Mouse (Mus musculus) gastrocnemius, postnatal 25 days (tissue): Measurements from ENCODE around the gene Sfr1. TPM values are rescaled to one million over a fixed set of nuclear protein-coding genes. Genes with fewer than 3 reads are reported as not detected.

Experiments used
- DNase-seq: peaks from one replicate; pipeline ENCODE4 v3.0.0; 2022
- long read RNA-seq, 2 experiments: library from polyadenylated mRNA; stranded (forward); transcript quantifications; one replicate each; pipeline ENCODE4 v2.0.0; 2021
- total RNA-seq, 2 experiments: library from RNA; stranded (reverse); gene quantifications; 1 replicate in 1 of 2; 2 replicates in 1 of 2; pipeline ENCODE4 v1.2.3; 2021

Gene Sfr1
- 10 to 100 TPM; 73.9 to 74.9 TPM for total RNA-seq
- long read RNA-seq, experiment 1, transcript Sfr1-201 (4 exons, 1,657 nt): major isoform, 114 of 206 reads
- long read RNA-seq, experiment 1, partial matches to known transcripts: 11 of 206 reads
- long read RNA-seq, experiment 1, other reads (novel, unspliced or antisense): 81 of 206 reads
- long read RNA-seq, experiment 2, transcript Sfr1-201 (4 exons, 1,657 nt): major isoform, 131 of 204 reads
- long read RNA-seq, experiment 2, partial matches to known transcripts: 3 of 204 reads
- long read RNA-seq, experiment 2, other reads (novel, unspliced or antisense): 70 of 204 reads

DNA sequence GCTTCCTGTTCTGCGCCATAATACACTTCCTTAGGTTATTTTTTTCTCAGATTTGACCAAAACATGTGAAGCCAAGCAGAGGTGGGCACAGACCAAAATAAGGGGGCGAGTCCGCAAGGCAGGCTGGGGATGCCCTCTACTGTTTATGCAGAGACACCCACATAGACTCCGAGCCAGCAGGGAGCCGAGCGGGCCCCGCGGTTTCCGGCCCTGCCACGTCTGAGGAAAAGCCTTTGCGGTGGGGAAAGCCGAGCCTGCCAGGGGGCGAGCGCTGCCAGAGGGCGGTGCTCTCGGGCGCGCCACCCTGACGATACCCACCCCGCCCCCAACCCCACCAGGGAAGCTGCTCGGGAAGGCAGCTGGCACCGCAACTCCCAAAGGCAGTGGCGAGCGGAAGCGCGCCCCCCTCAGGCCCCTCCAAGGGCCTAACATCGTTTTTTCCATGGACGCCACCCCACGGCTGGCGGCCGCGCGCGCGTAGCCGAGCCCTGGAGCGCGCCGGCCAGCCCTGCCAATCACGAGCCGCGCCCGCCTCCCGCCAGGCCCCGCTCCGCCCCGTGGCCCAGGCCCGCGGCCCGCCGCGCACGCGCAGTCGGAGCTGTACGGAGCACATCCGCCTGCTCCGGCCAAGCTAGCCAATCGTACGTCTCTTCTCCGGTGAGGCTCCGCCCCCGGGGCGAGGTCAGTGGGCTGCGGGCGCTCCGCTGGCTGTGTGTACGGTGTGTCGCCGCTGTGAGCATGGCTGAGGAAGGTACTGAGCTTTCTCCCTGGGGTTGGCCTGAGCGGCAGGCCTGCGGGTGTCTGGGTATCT is at the start of gene Sfr1:
Gene Sfr1 (plus strand): TSS at position 612 of the 811 bp plus-strand sequence.
- DNase-seq: peak; percentile 99

GRCm38 (mm10) chr19:47689592-47689991 is 41.9 kb upstream of the Sfr1 start:
- DNase-seq: no peak

- no peak for DNase-seq
These were observed 39.5 kb upstream of the Sfr1 start, which contains the start of gene Col17a1 for GRCm38 (mm10) chr19:47691994-47692393. Gene Col17a1 (minus strand): TSS chr19:47692094.

DNA sequence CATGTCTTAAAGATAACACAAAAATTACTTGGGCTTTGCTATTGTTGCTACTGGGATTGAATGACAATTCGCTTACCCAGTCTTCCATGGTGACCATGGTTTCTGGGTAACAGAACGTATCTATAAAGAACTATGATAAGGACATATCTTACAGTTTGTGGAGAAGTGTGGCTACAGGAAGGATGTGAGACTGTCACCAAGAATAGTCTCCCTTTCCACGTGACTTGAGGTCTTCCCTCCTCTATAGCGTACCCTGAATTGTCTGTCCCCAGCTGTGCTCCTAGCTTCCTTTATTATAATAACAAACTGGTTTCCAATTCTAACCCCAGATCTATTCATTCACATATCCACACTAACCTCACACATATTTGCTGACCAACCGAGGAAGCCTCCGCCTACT is 35.8 kb upstream of the Sfr1 start:
- DNase-seq: no peak

DNA sequence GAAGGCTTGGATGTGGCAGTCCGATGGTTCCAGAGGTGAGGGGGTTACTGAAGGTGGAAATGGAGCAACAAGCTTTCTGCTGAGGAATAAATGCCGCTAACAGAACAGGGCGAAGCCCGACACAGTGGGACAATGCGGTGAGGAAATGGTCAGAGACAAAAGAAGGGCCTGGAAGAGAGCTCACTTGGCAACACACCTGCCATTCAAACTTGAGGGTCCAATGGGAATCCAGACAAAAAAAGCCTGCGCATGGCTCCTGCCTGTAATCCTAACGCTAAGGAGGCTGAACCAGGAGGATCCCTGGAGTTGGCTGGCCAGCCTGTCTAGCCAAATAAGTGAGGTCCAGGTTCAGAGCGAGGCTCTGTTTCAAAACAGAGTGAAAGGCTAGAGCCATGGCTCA is 35.1 kb upstream of the Sfr1 start:
- DNase-seq: no peak

DNA sequence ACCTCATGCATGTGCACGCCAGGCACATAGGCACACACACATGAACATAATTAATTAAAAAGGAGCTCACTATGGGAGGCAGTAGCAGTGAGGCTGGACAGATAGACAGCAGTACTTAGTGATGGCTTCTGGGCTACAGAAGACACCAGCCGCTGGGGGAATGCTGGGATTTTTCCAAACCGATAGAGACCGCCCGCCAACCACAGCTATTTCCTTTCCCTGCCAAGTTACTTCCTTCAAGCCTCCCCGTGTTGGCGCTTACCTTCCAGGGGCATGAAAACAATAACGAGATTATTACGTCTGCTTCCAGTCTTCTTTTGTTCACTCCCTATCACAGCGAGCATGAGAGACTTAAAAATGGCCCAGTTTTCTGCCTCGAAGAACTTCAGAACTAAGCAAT is 34.4 kb upstream of the Sfr1 start:
- DNase-seq: no peak

DNA sequence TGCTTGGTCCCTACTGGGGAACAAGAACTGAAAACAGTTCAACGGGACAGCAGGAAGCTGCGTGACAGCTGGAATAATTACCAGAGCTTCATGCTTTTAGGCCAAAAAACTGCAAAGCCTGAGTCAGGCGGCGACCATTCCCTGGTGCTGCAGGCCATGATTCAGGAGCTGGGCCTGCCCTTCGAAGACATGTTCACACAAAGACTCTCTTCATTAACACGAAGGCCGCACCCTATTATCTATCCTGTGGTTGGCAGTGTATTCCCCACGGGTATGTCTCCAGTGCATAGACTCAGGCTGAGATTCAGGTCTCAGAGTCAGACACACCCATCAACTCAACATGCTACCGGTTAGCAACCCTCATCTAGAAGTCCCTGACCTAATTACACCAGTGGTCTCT is 33.2 kb upstream of the Sfr1 start:
- DNase-seq: no peak

DNA sequence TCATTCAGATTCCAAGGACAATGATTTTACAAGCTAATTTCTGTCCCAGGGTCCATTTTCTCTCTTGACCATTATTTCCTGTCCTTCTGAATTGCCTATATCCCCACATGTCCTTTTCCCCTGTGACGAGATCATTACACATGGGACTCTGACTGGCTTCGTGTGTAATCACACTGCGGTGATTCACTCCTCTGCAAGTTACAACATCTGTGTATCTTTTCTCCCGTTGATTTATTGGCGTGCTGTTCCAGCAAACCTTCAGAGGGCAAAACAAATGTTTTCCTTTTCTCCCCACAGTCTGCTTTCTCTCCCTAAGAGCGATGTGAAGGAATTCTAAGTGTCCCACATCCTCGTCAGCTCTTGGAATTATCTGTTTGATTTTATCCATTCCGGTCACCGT is 31.7 kb upstream of the Sfr1 start:
- DNase-seq: no peak

GRCm38 (mm10) chr19:47700509-47700908 is 31.0 kb upstream of the Sfr1 start:
- no peak for DNase-seq

- no peak for DNase-seq
These were observed 26.3 kb upstream of the Sfr1 start for GRCm38 (mm10) chr19:47705080-47705771.

GRCm38 (mm10) chr19:47705772-47706309 is 25.6 kb upstream of the Sfr1 start:
- no peak for DNase-seq

DNA sequence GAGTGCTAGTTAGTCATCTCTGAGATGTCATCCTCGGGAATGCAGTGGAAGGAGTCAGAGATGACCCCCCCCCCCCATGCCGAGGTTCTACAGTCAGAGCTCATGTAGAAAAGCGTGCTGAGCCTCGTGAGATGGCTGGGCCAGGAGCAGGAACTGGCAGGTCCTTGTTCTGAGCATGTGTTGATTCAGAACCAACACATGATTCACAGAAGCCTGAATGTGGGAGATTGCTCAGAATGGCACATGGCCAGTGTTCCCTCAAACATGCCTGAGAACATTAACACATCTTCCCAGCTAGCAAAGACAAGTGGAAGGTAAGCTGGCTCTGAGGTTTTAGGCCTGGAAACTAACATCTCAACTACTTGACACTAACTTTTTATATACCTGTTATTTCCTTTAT is 21.1 kb upstream of the Sfr1 start:
- DNase-seq: no peak

DNA sequence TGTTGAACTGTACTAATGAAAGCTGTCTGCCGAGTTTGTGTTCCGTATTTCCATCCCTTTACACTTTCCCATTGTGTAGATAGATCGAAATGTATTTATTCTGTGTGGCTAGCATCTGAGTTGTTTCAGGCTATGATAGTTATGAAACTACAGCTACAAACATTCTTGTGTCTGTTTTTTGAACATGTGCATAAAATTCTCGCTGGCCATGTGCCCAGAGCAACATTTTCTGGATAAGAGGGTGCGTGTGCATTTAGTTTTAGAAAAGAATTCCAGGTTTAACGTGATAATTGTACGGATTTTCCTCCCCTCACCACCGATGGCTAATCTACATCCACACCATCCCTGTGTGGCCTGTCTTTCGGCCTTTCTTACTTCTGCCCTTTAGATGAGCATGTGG is 18.0 kb upstream of the Sfr1 start:
- DNase-seq: no peak

DNA sequence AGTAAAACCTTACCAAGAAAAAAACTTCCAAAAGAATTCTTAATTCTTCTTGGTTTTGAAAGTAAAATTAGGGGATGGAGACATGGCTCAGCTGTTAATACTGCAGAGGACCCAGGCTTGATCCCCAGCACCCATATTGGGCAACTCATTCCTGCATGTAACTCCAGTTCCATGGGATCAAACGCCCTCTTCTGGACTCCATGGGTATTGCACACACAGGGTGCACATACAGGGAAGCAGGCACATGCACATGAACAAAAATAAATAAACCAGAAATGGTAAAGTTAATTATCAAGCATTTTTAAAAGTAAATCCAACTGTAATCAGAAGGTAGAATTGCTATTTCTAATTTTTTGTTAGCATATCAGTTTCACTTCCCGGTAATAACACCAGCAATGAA is 15.3 kb upstream of the Sfr1 start:
- no peak for DNase-seq

- DNase-seq: no peak
These were observed 12.3 kb upstream of the Sfr1 start for GRCm38 (mm10) chr19:47719147-47719546.

DNA sequence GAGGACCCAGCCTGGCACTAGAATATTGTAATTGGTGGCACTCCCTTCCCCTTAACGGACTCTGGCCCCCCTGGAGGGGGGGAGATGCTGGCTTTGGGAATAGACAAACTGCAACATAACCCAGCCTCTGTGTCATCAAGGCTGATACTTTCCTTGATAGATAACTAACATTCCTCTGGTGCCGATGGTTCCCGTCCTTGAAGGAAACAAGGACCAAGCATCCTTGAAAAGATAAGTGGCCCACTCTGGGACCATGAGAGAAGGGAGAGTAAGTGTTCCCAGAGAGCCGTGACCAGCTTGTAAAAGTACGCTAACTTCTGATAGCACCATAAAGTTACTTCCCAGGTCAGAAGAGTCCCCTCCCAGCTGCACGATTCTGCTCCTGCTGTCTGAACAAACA is 9.0 kb upstream of the Sfr1 start:
- no peak for DNase-seq

- no peak for DNase-seq
These were observed 6.6 kb upstream of the Sfr1 start for GRCm38 (mm10) chr19:47724903-47725302.

DNA sequence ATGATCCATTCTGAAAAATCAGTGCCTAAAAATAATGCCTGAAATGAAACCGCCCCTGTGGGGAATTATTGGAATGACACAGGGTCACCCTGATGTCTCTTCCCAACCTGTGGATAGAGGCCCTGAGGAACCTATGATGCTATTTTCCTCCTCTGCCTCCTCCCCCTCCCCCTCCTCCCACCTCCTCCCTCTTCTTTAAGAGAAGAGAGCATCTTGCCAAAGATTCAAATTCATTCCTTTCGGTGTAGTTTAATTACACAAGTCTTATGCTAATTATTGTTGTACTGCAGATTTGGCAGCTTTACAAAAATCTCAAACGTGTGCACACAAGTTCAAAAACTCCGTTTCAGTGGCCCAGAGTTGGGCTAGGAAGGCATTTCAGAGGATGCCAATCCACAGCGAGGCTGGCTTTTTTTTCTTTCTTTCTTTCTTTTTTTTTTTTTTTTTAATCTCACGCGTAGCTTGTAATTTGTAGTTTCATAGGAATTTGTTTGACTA is 5.8 kb upstream of the Sfr1 start:
- no peak for DNase-seq

- peak; percentile 76 for DNase-seq
These were observed 801 bp upstream of the Sfr1 start for GRCm38 (mm10) chr19:47730691-47731070.

GRCm38 (mm10) chr19:47731931-47732330 is 449 bp downstream of the Sfr1 start:
- DNase-seq: peak; percentile 63

DNA sequence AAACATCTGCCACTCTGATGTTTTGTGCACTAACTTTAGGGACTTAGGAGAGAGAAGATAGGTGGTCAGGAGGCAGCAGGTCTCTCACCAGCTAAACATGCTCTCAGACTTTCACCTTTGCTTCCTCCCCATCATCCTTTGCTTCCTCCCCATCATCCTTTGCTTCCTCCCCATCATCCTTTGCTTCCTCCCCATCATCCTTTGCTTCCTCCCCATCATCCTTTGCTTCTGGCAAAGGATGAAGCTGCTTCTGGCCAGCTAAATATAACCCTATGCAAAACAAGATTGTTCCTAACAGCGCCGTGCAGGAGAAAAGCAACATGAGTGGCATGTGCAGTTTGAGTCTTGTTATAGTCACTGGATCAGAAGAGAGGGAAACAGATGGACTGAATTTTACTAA is 15.6 kb downstream of the Sfr1 start:
- no peak for DNase-seq

DNA sequence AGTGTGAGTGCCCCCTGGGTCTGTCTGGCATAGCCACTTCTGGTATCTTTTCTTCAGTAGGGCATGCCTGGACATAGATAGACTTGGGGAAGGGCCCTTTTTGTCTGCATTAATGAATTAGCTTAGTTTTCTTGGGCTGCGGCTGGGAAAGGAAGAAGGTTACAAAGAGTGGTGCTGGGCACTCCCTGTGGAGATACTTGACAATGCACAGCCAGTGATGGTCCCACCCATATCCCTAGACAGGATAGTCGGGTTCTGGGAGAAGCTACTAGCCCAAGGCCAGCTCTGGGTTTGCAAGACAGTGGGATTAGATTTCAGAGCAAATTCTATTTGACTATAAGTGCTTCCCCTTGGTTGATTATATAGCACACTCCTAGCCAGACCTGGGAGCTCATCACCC is 17.5 kb downstream of the Sfr1 start:
- no peak for DNase-seq

DNA sequence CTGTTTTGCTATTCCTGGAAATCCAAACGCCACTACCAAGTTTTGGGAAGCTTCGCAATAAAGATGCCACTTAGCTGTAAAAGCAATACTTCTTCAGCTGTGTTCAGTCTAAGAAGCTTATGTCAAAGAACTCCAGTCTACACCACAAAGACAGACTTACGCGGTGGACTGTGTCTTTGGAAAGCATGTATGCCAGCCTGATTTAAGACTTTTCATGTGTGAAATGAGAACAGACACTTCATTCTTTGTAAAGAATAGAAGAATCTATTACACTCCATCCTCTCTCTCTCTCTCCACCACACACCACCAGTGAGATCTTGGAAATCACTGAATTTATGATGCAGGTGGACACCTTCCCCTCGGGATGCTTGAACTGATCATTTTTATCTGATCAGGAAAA is 18.9 kb downstream of the Sfr1 start:
- DNase-seq: no peak
